Mouse (Mus musculus): ENCODE measurements around the gene Flna. TPM values are rescaled to one million over a fixed set of nuclear protein-coding genes. Genes with fewer than 3 reads are reported as not detected.
"Not testable (repeated sequence)": the region's sequence is repeated elsewhere in the genome, so short reads cannot be mapped to it uniquely, and the experiment has no call there.

Flna gene
- polyA plus RNA-seq, 1 experiment from 2014 or later = 105 TPM

DNA sequence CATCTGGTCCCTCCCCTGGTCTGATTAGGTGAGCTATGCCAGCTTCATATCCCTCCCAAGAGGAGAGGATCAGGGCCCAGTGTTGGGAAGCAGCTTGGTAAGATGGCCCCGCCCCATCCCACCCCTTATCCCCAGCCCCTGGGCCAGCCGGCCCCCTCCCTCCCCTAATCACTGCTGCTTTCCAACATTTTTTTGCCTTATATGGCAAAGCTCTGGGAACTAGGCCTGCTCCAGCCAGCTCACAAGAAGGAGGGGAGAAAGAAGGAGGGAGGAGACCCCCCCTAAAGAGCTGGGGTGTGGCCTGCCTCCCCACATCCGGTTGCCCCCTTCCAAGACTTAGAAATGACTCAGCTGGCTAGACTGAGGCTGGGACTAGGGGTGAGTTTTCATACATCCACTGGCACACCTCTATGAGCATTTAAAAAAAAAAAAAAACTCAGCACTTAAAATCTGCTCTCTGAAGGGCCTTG lies 5.0 kb downstream of the Flna start:
- Histone ChIP-seq H3K4me2 (replicated peaks) (peak overlapping the region; percentile 56), H3K4me3 (peak overlapping the region; percentile 62), H3K9ac (replicated peaks) (peak overlapping the region; percentile 69), H3K9me3 (no peaks in the 10 kb centered on the region), H3K36me3 (peaks cover 33% of the 10 kb centered on the region), H3K4me1 (peaks cover 16% of the 10 kb centered on the region), H3K27me3 (no peaks in the 10 kb centered on the region), H3K27ac (replicated peaks) (peak overlapping the region; percentile 92)
- ATAC-seq (replicated peaks) = peak; percentile 42
- 37% methylated on average over 3 of the region's 3 CpGs for WGBS

DNA sequence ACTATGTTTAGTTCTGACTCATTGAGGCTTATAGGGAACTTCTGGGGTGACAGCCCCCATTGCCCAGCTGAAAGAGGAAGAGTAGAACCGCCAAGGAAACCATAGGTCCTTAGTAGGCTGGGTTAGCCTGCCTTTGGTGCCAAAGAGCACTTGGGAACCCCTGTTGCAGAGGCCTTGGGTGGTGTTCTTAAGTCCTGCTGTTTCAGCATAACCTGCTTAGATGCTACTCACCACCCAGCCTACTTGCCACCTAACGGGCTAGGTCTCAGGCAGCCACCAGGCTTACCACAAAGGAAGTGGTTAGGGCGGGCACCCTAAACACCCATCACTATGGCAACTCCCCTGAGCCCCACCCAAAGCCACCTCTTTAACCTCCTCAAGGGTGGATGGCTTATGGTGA lies 5.8 kb downstream of the Flna start:
- no peaks in the 10 kb centered on the region for H3K9me3 ChIP-seq
- H3K36me3 ChIP-seq = peaks cover 41% of the 10 kb centered on the region
- peaks cover 16% of the 10 kb centered on the region for H3K4me1 ChIP-seq
- peak overlapping the region; percentile 62 for H3K4me3 ChIP-seq
- peak overlapping the region; percentile 56 for H3K4me2 ChIP-seq (replicated peaks)
- peak overlapping the region; percentile 69 for H3K9ac ChIP-seq (replicated peaks)
- H3K27ac ChIP-seq (replicated peaks) = peak overlapping the region; percentile 92; the same call in 1 of the 2 replicates
- WGBS = 50% methylated on average over 3 of the region's 3 CpGs
- H3K27me3 ChIP-seq = no peaks in the 10 kb centered on the region
- no peak for ATAC-seq (replicated peaks)

DNA sequence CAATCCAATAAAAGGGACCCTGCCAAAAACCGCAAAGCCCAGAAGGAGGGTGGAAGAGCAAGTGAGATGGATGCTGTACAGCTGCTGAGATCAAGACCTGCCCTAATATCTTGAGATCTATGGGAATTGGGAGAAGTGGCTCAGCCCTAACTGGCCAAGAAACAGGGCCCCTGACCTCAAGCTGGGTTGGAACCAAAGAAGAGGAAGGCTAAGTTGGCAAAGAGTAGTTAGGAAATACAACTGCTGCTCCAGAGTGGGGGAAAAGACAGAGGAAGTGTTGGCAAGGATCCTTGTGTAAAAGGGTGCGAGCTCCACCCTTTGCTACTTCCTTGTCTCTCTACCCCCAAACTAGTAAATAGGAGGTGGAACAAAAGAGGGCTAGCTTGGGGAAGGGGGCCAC lies 6.2 kb downstream of the Flna start:
- no peak for ATAC-seq (replicated peaks)
- peaks cover 45% of the 10 kb centered on the region for H3K36me3 ChIP-seq
- peaks cover 16% of the 10 kb centered on the region for H3K4me1 ChIP-seq
- H3K4me2 ChIP-seq (replicated peaks) = peak overlapping the region; percentile 56
- no peaks in the 10 kb centered on the region for H3K27me3 ChIP-seq
- 88% methylated on average over 2 of the region's 2 CpGs for WGBS
- H3K4me3 ChIP-seq = peak overlapping the region; percentile 62
- H3K9me3 ChIP-seq = no peaks in the 10 kb centered on the region
- no peak overlapping the region for H3K9ac ChIP-seq (replicated peaks)
- H3K27ac ChIP-seq (replicated peaks) = no peak overlapping the region

DNA sequence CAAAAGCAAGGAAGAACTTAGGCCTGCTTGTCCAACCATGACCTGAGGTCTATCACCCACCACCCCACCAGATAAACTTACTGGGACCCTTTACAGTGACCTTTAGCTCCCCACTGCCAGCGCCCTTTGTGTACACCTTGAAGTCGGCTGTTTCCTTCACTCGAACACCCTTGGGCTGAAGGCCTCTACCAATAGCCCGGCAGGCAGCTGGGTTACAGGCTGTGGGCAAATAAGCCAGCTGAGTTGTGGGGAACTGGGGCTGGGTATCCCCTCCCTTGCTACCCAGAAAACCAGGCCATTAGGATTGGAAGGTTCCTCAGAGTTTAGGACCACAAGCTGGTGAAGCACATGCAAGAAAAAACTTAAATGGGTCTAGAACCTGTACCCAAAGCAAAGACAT lies 9.3 kb downstream of the Flna start:
- Histone ChIP-seq H3K36me3 (peaks cover 67% of the 10 kb centered on the region), H3K4me3 (no peak overlapping the region), H3K9me3 (no peaks in the 10 kb centered on the region), H3K9ac (replicated peaks) (no peak overlapping the region), H3K27me3 (no peaks in the 10 kb centered on the region), H3K4me1 (peaks cover 16% of the 10 kb centered on the region), H3K4me2 (replicated peaks) (no peak overlapping the region), H3K27ac (replicated peaks) (no peak overlapping the region)
- ATAC-seq (replicated peaks) = no peak
- 94% methylated on average over 4 of the region's 4 CpGs for WGBS

DNA sequence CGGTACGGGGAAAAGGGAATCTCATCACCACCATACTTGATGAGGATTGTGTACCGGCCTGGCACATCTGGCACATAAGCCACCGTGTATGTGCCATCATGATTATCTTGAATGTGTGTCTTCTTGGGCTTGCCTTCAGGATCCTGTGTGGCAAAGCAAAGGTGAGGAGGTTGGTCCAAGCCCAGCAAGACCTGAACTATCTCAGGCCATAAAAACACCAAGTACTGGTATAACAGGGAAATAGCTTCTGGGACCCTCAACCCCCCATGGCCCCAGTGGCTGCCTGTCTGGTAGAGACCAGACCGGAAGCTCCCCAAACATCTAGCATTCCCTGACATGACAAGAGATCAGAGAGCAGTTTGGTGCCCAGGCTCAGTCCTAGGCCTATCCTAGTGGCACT lies 16.4 kb downstream of the Flna start:
- WGBS = 94% methylated on average over 5 of the region's 5 CpGs
- Histone ChIP-seq H3K4me3 (no peak overlapping the region), H3K36me3 (peaks cover 87% of the 10 kb centered on the region), H3K27ac (replicated peaks) (no peak overlapping the region), H3K9ac (replicated peaks) (no peak overlapping the region), H3K4me2 (replicated peaks) (no peak overlapping the region), H3K27me3 (no peaks in the 10 kb centered on the region), H3K9me3 (no peaks in the 10 kb centered on the region), H3K4me1 (no peaks in the 10 kb centered on the region)
- ATAC-seq (replicated peaks) = no peak

DNA sequence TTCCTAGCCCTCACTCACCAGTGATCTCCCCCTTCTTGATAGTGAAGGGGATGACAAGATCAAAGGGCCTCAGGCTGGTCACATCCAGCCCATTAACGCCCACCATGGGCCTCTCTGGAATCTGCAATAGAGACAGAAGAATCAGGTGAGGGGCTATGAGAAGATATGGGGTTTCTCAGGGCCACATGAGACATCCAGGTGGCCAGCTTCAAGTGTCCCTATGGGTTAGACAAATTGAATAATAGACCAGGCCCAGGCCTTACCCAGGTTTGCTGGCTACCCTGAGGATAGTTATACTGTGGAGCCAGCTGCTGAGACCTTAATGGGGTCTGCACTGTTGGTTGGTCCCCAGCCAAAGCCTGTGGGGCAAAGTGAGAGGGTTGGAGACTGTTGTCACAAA lies 19.6 kb downstream of the Flna start:
- no peak for ATAC-seq (replicated peaks)
- H3K36me3 ChIP-seq = peaks cover 96% of the 10 kb centered on the region

DNA sequence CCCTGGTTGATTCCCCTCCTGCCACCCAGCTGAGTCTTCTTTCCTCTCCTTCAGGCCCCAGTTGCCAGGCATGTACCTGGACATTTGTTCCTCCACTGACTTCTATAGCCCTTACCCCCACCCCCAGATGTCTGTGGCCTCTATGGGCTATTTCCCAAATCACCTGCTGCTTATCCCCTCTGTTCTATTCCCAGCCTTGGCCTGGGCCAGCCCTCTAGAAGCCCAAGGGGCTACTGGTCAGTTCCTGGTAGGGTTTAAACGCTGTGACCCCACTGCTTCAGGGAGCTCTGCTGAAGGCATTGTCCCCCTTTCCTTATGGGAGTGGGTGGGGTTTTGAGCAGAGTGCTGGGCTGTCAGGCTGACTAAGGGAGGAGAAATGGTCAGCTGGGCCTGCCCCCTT lies 29.5 kb downstream of the Flna start:
- not testable (repeated sequence) for H3K4me2 ChIP-seq (replicated peaks); H3K27ac ChIP-seq (replicated peaks); H3K9ac ChIP-seq (replicated peaks); H3K4me1 ChIP-seq; ATAC-seq (replicated peaks); H3K9me3 ChIP-seq; H3K27me3 ChIP-seq; H3K4me3 ChIP-seq
- H3K36me3 ChIP-seq = peaks cover 25% of the 10 kb centered on the region
- WGBS = 47% methylated on average over 1 of the region's 1 CpGs

More for the DNA sequence above, 19.6 kb downstream of the Flna start:
- no peak overlapping the region for H3K4me3 ChIP-seq
- H3K27ac ChIP-seq (replicated peaks) = no peak overlapping the region
- WGBS = 67% methylated on average over 1 of the region's 1 CpGs
- no peak overlapping the region for H3K9ac ChIP-seq (replicated peaks)
- H3K9me3 ChIP-seq = no peaks in the 10 kb centered on the region
- H3K4me2 ChIP-seq (replicated peaks) = no peak overlapping the region
- H3K27me3 ChIP-seq = no peaks in the 10 kb centered on the region
- no peaks in the 10 kb centered on the region for H3K4me1 ChIP-seq

DNA sequence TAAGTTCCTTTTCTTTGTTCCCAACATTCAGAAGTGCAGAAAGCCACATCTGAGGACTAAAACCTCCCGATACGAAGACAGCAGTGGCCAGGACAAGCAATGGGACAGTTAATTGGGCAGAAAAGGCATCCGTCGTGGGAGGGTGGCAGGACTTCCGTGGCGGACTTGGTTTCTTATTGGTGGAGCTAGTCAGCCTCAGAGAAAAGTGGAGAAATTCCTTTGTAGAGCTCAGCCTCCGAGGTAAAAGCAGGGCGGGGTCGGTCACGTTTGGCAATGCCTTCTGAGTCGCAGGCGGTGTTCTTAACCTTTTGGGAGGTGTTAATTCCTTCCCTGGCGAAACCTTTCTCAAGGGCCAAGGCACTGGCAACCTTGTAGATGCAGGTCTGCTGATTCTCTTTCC lies 30.2 kb downstream of the Flna start:
- WGBS = 66% methylated on average over 13 of the region's 13 CpGs
- H3K9me3 ChIP-seq = no peaks in the 10 kb centered on the region
- peaks cover 19% of the 10 kb centered on the region for H3K36me3 ChIP-seq
- no peak overlapping the region for H3K4me3 ChIP-seq
- no peak overlapping the region for H3K9ac ChIP-seq (replicated peaks)
- H3K4me2 ChIP-seq (replicated peaks) = no peak overlapping the region
- no peak overlapping the region for H3K27ac ChIP-seq (replicated peaks)
- H3K27me3 ChIP-seq = no peaks in the 10 kb centered on the region
- no peak for ATAC-seq (replicated peaks)
- no peaks in the 10 kb centered on the region for H3K4me1 ChIP-seq

DNA sequence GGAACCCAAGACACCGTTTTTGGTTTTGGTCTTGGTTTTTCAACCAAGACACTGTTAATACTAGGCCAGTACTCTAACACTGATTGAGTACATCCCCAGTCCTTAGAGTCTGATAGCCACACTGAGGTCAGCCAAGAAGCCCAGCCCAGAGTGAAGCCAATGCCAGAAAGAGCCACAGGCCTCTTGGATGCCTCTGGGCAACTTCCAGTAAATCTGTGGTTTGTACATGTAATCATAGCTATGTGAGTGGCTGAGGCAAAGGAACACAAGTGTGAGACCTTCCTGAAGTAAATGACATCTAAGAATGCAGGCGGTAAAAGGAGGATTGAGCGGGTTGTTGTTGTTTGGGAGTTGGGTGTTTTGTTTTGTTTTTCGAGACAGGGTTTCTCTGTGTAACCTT lies 31.1 kb downstream of the Flna start:
- H3K9me3 ChIP-seq = no peaks in the 10 kb centered on the region
- H3K4me3 ChIP-seq = no peak overlapping the region
- WGBS = 90% methylated on average over 4 of the region's 4 CpGs
- H3K9ac ChIP-seq (replicated peaks) = no peak overlapping the region
- no peak for ATAC-seq (replicated peaks)
- H3K4me2 ChIP-seq (replicated peaks) = no peak overlapping the region
- H3K36me3 ChIP-seq = peaks cover 13% of the 10 kb centered on the region
- no peaks in the 10 kb centered on the region for H3K4me1 ChIP-seq
- no peak overlapping the region for H3K27ac ChIP-seq (replicated peaks)
- H3K27me3 ChIP-seq = no peaks in the 10 kb centered on the region

DNA sequence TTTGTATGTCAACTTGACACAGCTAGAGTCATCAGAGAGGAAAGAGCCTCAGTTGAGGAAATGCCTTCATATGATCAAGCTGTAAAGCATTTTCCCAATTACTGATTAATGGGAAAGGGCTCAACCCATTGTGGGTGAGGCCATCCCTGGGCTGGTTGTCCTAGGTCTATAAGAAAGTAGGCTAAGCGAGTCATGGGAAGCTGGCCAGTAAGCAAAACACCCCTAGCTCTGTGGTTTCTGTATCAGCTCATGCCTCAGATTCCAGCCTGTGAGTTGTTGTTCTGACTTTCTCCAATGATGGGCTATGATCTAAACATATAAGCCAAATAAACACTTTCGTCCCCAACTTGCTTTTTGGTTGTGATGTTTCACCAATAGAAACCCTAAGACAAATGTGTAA lies 46.1 kb downstream of the Flna start:
- Histone ChIP-seq H3K4me1 (no peaks in the 10 kb centered on the region), H3K9me3 (no peaks in the 10 kb centered on the region), H3K27me3 (no peaks in the 10 kb centered on the region), H3K36me3 (no peaks in the 10 kb centered on the region), H3K4me2 (replicated peaks) (no peak overlapping the region), H3K27ac (replicated peaks) (no peak overlapping the region), H3K4me3 (no peak overlapping the region), H3K9ac (replicated peaks) (no peak overlapping the region)
- 79% methylated on average over 2 of the region's 2 CpGs for WGBS
- no peak for ATAC-seq (replicated peaks)

DNA sequence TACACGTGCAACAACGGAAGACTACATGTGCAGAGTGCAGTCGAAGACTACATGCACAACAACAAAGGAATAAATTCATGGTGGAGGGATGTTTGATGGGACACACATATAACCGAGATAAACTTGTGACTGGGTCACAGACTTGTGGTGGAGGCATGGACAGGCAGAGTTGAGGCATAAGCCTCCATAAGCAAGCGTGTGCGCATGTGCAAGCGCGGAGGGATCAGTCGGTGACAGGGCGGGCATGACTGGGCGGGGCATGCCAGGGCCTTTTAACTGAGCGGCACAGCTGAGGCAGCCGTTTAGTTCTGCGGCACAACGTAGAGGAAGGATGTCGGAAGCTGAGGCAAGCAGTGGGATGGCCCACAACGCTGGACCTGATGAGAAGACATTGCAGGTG lies 72.7 kb downstream of the Flna start, which contains the start of gene Tktl1:
TSS of gene Tktl1 (plus strand) at position 301 of the 400 bp plus-strand sequence.
- Histone ChIP-seq H3K27me3 (no peaks in the 10 kb centered on the region), H3K9ac (replicated peaks) (no peak within 1 kb of the TSS), H3K4me3 (no peak within 1 kb of the TSS), H3K27ac (replicated peaks) (no peak within 1 kb of the TSS), H3K36me3 (no peaks in the 10 kb centered on the region), H3K4me2 (replicated peaks) (no peak within 1 kb of the TSS), H3K4me1 (no peaks in the 10 kb centered on the region), H3K9me3 (no peaks in the 10 kb centered on the region)
- WGBS = 91% methylated on average over 17 of the region's 17 CpGs
- ATAC-seq (replicated peaks) = no peak

Measured in forebrain, embryonic 15.5 days (tissue).